Mouse (Mus musculus): ENCODE measurements around the gene Phactr2. TPM values are rescaled to one million over a fixed set of nuclear protein-coding genes. Genes with fewer than 3 reads are reported as not detected.

Gene Phactr2
- total RNA-seq, 2 experiments from 2014 or later = 32.1 to 39.0 TPM

GRCm38 (mm10) chr10:13331405-13332032 is 142.7 kb downstream of the Phactr2 start:
- no peak for DNase-seq

DNA sequence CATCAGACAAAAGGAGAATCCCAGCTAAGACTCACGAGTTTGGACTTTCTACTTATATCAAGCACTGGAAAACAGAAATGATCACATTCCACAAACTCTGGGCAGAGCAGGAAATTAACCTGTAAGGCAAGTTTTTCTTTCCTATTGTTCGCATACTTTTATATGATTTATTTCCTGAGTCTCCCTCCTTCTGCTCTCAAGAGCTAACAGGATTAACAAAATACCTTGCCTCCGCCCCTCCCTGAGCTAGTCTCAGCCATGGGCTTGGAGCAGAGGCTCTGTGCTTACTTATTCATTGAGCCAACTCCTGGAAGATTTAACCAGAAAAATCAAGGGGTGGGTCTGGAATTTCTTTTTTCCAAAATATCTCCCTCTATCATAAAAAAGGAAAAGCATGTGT is 145.6 kb downstream of the Phactr2 start:
- no peak for DNase-seq

GRCm38 (mm10) chr10:13326149-13326873 is 147.9 kb downstream of the Phactr2 start:
- DNase-seq = no peak

DNA sequence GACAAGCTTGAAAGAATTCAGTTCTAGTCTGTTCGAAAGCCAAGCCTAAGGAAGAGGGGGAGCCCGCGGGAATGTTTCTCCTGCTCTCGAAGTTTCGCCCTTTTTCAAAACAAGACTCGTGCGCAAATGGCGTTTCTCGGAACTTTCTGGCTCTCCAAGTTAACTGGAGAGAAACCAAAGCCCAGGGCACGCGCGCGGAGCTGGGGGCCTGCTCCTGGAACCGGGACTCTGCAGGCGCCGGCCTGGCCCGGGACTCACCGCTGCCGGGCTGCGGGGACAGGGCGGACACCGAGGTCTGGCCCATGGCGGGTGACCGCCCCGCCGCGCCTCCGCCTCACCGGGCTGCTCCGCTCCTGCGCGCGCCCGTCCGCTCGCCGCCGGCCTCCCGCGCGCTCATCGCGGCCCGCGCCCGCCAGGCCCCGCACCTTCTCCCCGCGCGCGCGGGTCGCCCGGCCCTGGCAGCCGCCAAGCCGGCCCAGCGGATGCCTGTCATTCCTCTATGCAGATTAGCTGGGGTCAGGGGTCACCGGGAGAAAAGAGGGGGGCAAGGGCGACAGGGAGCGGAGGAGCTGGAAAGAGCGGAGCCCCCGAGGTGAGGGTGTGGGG is 150.3 kb downstream of the Phactr2 start:
- peak; percentile 84 for DNase-seq

GRCm38 (mm10) chr10:13323139-13323805 is 150.9 kb downstream of the Phactr2 start:
- DNase-seq = peak; percentile 27

- no peak for DNase-seq
These were observed 159.2 kb downstream of the Phactr2 start for GRCm38 (mm10) chr10:13314999-13315398.

GRCm38 (mm10) chr10:13312576-13312975 is 161.6 kb downstream of the Phactr2 start:
- DNase-seq = no peak

- DNase-seq = no peak
These were observed 162.6 kb downstream of the Phactr2 start for GRCm38 (mm10) chr10:13311612-13312011.

- DNase-seq = no peak
These were observed 164.1 kb downstream of the Phactr2 start for GRCm38 (mm10) chr10:13310075-13310474.

DNA sequence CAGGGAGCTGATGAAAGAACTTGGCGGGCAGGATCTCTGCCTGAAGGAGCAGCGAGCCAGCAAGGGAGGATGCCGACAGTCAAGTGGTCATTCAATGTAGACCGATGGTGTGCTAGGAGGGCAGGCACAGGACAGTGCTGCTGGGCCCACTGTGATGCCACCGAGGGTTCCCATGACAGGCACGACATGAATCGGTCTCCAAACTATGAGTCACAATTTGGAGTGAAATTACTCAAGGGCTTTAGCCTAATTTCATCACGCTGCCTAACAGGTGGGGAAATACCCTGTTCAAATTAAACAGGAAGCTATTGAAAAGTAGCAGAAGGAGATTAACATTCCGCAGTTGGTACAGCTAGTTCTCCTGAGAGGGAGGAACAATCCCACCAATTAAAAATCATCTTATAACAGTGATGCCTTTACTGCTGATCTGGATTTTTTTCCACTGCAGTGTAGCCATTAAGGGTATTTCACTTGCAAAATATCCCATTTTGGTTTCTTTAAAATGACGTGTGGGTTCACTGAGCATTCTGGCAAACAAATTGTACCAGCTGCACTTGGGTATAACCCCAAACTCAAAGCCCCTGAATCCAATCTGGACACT is 169.5 kb downstream of the Phactr2 start:
- DNase-seq = no peak

GRCm38 (mm10) chr10:13303271-13304265 is 170.6 kb downstream of the Phactr2 start:
- no peak for DNase-seq

GRCm38 (mm10) chr10:13300601-13301000 is 173.6 kb downstream of the Phactr2 start:
- peak; percentile 19 for DNase-seq

DNA sequence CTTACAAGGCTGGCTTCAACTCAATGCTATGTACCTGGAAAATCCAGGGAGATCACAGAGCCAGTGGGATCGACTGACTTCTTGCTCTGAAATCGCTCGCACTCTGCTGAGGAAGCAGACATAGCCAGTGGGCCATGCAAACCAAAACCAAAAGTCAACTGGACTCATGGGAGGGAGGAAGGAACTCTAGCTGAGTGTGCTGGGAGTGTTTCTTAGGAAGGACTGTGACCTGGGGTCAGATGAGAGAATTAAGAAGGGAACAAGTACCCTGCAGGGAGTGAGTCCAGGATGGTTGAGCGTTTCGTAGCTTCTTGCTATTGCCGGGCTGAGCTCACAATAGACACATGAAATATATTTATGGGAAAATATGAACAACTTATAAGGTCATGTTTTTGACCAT is 174.0 kb downstream of the Phactr2 start:
- no peak for DNase-seq

DNA sequence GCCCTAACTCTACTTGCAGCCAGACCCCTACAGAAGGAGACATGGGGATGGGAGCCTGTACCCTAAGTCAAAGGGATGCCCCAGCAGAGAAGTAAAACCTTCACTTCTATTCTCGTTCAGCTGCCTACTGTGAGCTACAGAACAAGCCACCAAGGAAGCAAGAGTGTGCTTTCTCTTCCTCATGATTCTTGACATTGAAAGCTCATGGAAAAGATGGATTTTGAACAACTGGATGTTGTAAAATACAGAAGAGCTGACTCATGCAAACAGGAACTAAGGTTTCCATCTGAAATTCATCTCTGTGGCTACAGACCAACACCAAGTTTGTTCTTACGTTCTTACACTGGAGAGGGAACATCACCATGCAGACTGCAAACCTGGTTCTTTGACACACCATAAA is 179.3 kb downstream of the Phactr2 start:
- DNase-seq = no peak

DNA sequence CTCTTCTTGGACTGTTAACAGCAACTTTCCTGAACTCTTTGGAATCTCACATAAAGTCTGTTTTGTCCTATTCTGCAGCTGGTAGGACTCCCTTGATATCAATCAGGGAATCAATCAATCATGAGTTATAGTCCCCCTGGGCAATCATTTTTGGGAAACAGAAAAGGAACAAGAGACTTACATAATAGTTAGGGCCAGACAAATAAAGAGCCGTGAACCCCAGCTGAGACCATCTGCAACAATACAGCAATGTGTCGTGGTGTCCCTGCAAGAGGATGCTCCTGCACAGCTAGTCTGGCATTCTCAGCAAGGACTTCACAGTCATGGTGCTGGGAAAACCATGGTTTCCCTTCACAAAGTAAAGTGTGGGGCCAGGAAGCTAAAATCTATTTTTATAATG is 182.2 kb downstream of the Phactr2 start:
- DNase-seq = no peak

DNA sequence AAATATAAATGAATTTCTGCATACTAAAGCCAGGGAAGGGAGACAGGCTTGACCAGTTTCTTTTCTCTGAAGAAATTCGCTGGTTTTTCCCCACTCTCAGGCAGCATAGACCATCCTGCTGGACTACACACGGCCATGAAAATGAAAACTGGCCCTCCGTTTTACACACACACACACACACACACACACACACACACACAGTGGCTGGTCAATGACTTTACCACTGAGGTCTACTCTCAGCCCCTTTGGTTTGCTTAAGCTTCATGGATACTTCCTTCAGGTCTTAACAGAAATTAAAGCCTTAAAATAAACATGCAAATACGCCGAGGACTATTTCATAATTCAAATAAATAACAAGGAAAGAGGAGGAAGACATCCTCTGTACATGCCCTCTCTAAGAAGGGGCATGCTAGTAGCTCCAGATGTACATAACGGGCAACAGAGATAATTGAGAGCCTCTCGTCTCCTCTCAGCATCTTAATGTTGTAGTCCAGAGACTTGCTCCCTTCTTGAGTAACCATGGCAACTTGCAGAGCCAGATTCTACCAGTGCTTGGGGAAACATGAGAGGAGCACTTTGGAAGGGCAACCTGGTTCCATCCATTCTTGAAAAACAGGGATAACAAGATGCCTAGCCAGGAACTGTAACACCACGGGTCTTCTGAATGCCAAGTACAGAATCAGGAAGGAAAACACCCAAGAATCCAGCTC is 184.8 kb downstream of the Phactr2 start:
- no peak for DNase-seq

- no peak for DNase-seq
These were observed 185.9 kb downstream of the Phactr2 start for GRCm38 (mm10) chr10:13288296-13288695.

DNA sequence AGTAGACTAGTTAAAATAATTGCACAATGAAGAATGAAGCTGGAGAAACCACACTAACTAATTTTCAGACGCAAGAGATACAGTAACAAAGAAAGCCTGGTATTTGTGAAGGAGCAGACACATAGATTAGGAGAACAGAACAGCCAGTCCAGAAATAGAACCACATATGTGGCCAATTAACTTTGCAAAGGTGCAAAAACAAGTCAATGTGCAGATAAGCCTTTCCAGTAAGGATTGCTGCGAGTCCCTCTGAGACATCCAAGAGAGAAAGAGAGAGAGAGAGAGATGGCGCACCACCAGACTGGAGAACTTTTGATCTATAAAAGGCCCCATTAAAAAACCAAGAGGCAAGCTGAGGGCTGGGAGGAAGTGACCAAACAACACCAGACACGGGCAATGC is 190.8 kb downstream of the Phactr2 start:
- DNase-seq = no peak

DNA sequence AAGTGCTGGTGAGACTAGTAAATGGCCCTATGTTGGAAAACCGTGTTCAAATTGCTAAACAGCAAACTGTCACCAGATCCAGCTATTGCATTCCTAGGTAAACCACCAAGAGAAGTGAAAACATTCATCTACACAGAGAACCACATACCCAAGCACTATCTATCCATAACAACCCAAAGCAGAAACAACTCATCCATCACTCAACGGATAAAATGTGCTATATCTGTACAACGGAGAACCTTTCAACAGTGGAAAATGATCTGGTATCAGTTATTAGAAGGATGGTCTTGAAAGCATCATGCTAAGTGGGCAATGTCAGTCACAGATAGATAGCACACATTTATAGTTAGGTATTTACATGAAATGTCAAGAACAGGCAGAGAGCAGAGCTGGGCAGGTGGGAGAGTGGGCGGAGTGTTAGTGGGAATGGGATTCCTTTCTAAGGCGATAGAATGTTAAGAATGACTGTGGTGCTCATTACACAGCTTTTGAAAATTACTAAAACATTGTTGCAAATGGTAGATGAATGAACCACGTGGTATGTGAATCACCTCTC is 193.8 kb downstream of the Phactr2 start:
- no peak for DNase-seq

DNA sequence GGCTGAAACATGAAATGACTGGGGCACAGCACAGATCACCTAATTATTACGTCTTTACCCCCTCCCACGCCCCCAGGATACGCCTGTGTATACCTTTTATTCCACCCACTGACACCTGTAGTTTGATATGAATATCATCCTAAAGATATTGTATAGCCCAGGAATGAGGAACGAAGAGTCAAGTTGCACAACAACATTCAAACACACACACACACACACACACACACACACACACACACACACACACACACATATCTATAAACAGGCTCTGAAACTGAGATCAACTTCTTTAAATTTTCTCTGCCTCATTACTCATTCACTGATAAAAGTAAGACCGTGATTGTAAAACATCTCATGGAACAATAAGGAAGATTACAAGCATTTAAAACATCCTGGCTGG is 197.9 kb downstream of the Phactr2 start:
- DNase-seq = no peak
